Mouse (Mus musculus) neural tube, embryonic 13.5 days (tissue): ENCODE measurements around the gene 1700018B08Rik. TPM values are rescaled to one million over a fixed set of nuclear protein-coding genes. Genes with fewer than 3 reads are reported as not detected.

Source experiments
- ATAC-seq: fragments of 200-750 bp; cut with Nextera tagmentation; 2 replicates; pipeline ENCODE4 v1.8.0; 2017; ENCODE audit warnings: low read depth, mild to moderate bottlenecking, moderate TSS enrichment, moderate library complexity
- H3K27ac ChIP-seq: fragments of 300-500 bp; sonication (generic); replicated peaks from 2 replicates; pipeline ENCODE4 v1.5.1; 2015; ENCODE audit warnings: moderate library complexity, mild to moderate bottlenecking, inconsistent platforms
- H3K27me3 ChIP-seq: fragments of 300-500 bp; sonication (generic); 2 replicates; pipeline ENCODE4 v1.6.1; 2015; ENCODE audit warnings: mild to moderate bottlenecking, inconsistent platforms
- H3K36me3 ChIP-seq: fragments of 300-500 bp; sonication (generic); 2 replicates; pipeline ENCODE4 v1.6.1; 2015; ENCODE audit warnings: mild to moderate bottlenecking, inconsistent platforms
- H3K4me1 ChIP-seq: fragments of 300-500 bp; sonication (generic); replicated peaks from 2 replicates; pipeline ENCODE4 v1.6.1; 2015; ENCODE audit warnings: inconsistent platforms
- H3K4me2 ChIP-seq: fragments of 300-500 bp; sonication (generic); 2 replicates; pipeline ENCODE4 v1.6.1; 2015; ENCODE audit warnings: inconsistent platforms, mild to moderate bottlenecking, moderate library complexity
- H3K4me3 ChIP-seq: fragments of 300-500 bp; sonication (generic); 2 replicates; pipeline ENCODE4 v1.5.1; 2015; ENCODE audit warnings: mild to moderate bottlenecking, inconsistent platforms
- H3K9ac ChIP-seq: fragments of 300-500 bp; sonication (generic); 2 replicates; pipeline ENCODE4 v1.6.1; 2015; ENCODE audit warnings: moderate library complexity, mild to moderate bottlenecking, inconsistent platforms
- H3K9me3 ChIP-seq: fragments of 300-500 bp; sonication (generic); 2 replicates; pipeline ENCODE4 v1.6.1; 2016; ENCODE audit warnings: inconsistent platforms
- WGBS: fragments of 180-500 bp; shearing (Covaris S2); methylation state at CpG from one replicate; pipeline ENCODE4 v1.1.7; 2015; 5-methylcytosine and 5-hydroxymethylcytosine counted together
- polyA plus RNA-seq: library from polyadenylated mRNA; unstranded; fragments of >200 nt; fragmentation: Nextera tagmentation; extraction: Ambion mirVana; gene quantifications from 2 replicates; pipeline ENCODE4 v1.2.1, GENCODE M21; 2015

The 1700018B08Rik gene
- polyA plus RNA-seq, 1 experiment from 2014 or later: not detected

- Histone ChIP-seq H3K27me3 (no peaks in the 10 kb centered on the region), H3K4me1 (peaks cover 13% of the 10 kb centered on the region; the same call in 1 of the 2 replicates), H3K27ac (no peak overlapping the region), H3K9ac (no peak overlapping the region), H3K4me3 (no peak overlapping the region), H3K36me3 (peaks cover 45% of the 10 kb centered on the region), H3K4me2 (no peak overlapping the region), H3K9me3 (no peaks in the 10 kb centered on the region)
- no peak for ATAC-seq
- 94% methylated on average over 7 of the region's 7 CpGs for WGBS
Measured at GRCm38 (mm10) chr8:121560432-121561100, 16.4 kb upstream of the 1700018B08Rik start.

GRCm38 (mm10) chr8:121559801-121560200, 15.7 kb upstream of the 1700018B08Rik start:
- H3K4me3 ChIP-seq: no peak overlapping the region
- no peak overlapping the region for H3K9ac ChIP-seq
- peaks cover 5% of the 10 kb centered on the region; the same call in 1 of the 2 replicates for H3K4me1 ChIP-seq
- no peak for ATAC-seq
- H3K9me3 ChIP-seq: no peaks in the 10 kb centered on the region
- no peaks in the 10 kb centered on the region for H3K27me3 ChIP-seq
- peaks cover 46% of the 10 kb centered on the region for H3K36me3 ChIP-seq
- H3K27ac ChIP-seq: no peak overlapping the region
- WGBS: 94% methylated on average over 12 of the region's 12 CpGs
- no peak overlapping the region for H3K4me2 ChIP-seq

GRCm38 (mm10) chr8:121558538-121558937, 14.4 kb upstream of the 1700018B08Rik start:
- Histone ChIP-seq H3K4me2 (no peak overlapping the region), H3K9ac (no peak overlapping the region), H3K4me1 (0 out of 2 replicates have a peak, but pooled peaks cover 4% of the 10 kb centered on the region), H3K27me3 (no peaks in the 10 kb centered on the region), H3K4me3 (no peak overlapping the region), H3K9me3 (no peaks in the 10 kb centered on the region), H3K27ac (no peak overlapping the region), H3K36me3 (peaks cover 56% of the 10 kb centered on the region)
- no peak for ATAC-seq
- 91% methylated on average over 16 of the region's 16 CpGs for WGBS

- 89% methylated on average over 11 of the region's 11 CpGs for WGBS
- no peaks in the 10 kb centered on the region for H3K4me1 ChIP-seq
- no peaks in the 10 kb centered on the region for H3K9me3 ChIP-seq
- H3K4me3 ChIP-seq: no peak overlapping the region
- no peaks in the 10 kb centered on the region for H3K27me3 ChIP-seq
- no peak overlapping the region for H3K4me2 ChIP-seq
- H3K36me3 ChIP-seq: peaks cover 64% of the 10 kb centered on the region
- H3K9ac ChIP-seq: no peak overlapping the region
- ATAC-seq: no peak
- no peak overlapping the region for H3K27ac ChIP-seq
Measured at GRCm38 (mm10) chr8:121557746-121558145, 13.6 kb upstream of the 1700018B08Rik start.

GRCm38 (mm10) chr8:121553831-121554475, 9.8 kb upstream of the 1700018B08Rik start:
- ATAC-seq: no peak
- 94% methylated on average over 32 of the region's 32 CpGs for WGBS
- Histone ChIP-seq H3K27ac (no peak overlapping the region), H3K4me2 (no peak overlapping the region), H3K27me3 (no peaks in the 10 kb centered on the region), H3K9ac (no peak overlapping the region), H3K9me3 (no peaks in the 10 kb centered on the region), H3K4me1 (no peaks in the 10 kb centered on the region), H3K36me3 (peaks cover 83% of the 10 kb centered on the region), H3K4me3 (no peak overlapping the region)

GRCm38 (mm10) chr8:121552506-121552905, 8.4 kb upstream of the 1700018B08Rik start:
- no peaks in the 10 kb centered on the region for H3K9me3 ChIP-seq
- no peaks in the 10 kb centered on the region for H3K27me3 ChIP-seq
- H3K27ac ChIP-seq: no peak overlapping the region
- WGBS: 91% methylated on average over 9 of the region's 9 CpGs
- no peak overlapping the region for H3K4me2 ChIP-seq
- no peaks in the 10 kb centered on the region for H3K4me1 ChIP-seq
- peaks cover 69% of the 10 kb centered on the region for H3K36me3 ChIP-seq
- H3K4me3 ChIP-seq: no peak overlapping the region
- H3K9ac ChIP-seq: no peak overlapping the region
- no peak for ATAC-seq

GRCm38 (mm10) chr8:121551065-121551985, 7.2 kb upstream of the 1700018B08Rik start:
- Histone ChIP-seq H3K4me3 (no peak overlapping the region), H3K4me1 (no peaks in the 10 kb centered on the region), H3K36me3 (peaks cover 67% of the 10 kb centered on the region), H3K9ac (no peak overlapping the region), H3K27me3 (no peaks in the 10 kb centered on the region), H3K9me3 (no peaks in the 10 kb centered on the region), H3K4me2 (no peak overlapping the region), H3K27ac (no peak overlapping the region)
- WGBS: 62% methylated on average over 24 of the region's 24 CpGs
- ATAC-seq: no peak

- 91% methylated on average over 6 of the region's 6 CpGs for WGBS
- H3K36me3 ChIP-seq: peaks cover 58% of the 10 kb centered on the region
- H3K4me3 ChIP-seq: no peak overlapping the region
- H3K9me3 ChIP-seq: no peaks in the 10 kb centered on the region
- H3K27me3 ChIP-seq: peaks cover 2% of the 10 kb centered on the region; the same call in 1 of the 2 replicates
- H3K4me2 ChIP-seq: no peak overlapping the region
- no peak overlapping the region for H3K27ac ChIP-seq
- H3K9ac ChIP-seq: no peak overlapping the region
- ATAC-seq: no peak
- no peaks in the 10 kb centered on the region for H3K4me1 ChIP-seq
Measured at GRCm38 (mm10) chr8:121550056-121550455, 5.9 kb upstream of the 1700018B08Rik start.

GRCm38 (mm10) chr8:121547132-121547531, 3.0 kb upstream of the 1700018B08Rik start:
- peaks cover 28% of the 10 kb centered on the region for H3K36me3 ChIP-seq
- 0 out of 2 replicates have a peak, but pooled peaks cover 4% of the 10 kb centered on the region for H3K4me1 ChIP-seq
- 0 out of 2 replicates have a peak overlapping the region, but pooled peaks have one; percentile 26 for H3K9ac ChIP-seq
- WGBS: 9% methylated on average over 7 of the region's 7 CpGs
- no peaks in the 10 kb centered on the region for H3K9me3 ChIP-seq
- no peak overlapping the region for H3K27ac ChIP-seq
- H3K27me3 ChIP-seq: peaks cover 8% of the 10 kb centered on the region; the same call in 1 of the 2 replicates
- no peak overlapping the region for H3K4me3 ChIP-seq
- no peak overlapping the region for H3K4me2 ChIP-seq
- ATAC-seq: peak; percentile 57; the same call in 1 of the 2 replicates

GRCm38 (mm10) chr8:121544936-121545335, 816 bp upstream of the 1700018B08Rik start:
- Histone ChIP-seq H3K36me3 (peaks cover 6% of the 10 kb centered on the region; the same call in 1 of the 2 replicates), H3K4me1 (0 out of 2 replicates have a peak, but pooled peaks cover 4% of the 10 kb centered on the region), H3K4me2 (no peak overlapping the region), H3K27ac (no peak overlapping the region), H3K4me3 (no peak overlapping the region), H3K9ac (no peak overlapping the region; the same call in 1 of the 2 replicates), H3K27me3 (peaks cover 8% of the 10 kb centered on the region; the same call in 1 of the 2 replicates), H3K9me3 (peaks cover 7% of the 10 kb centered on the region; the same call in 1 of the 2 replicates)
- 78% methylated on average over 11 of the region's 11 CpGs for WGBS
- ATAC-seq: no peak

GRCm38 (mm10) chr8:121542901-121543300, 1.2 kb downstream of the 1700018B08Rik start:
- ATAC-seq: no peak
- H3K36me3 ChIP-seq: no peaks in the 10 kb centered on the region
- H3K4me1 ChIP-seq: 0 out of 2 replicates have a peak, but pooled peaks cover 4% of the 10 kb centered on the region
- no peak overlapping the region for H3K4me3 ChIP-seq
- H3K4me2 ChIP-seq: no peak overlapping the region
- H3K9ac ChIP-seq: no peak overlapping the region
- H3K27ac ChIP-seq: no peak overlapping the region
- 70% methylated on average over 13 of the region's 13 CpGs for WGBS
- H3K27me3 ChIP-seq: peaks cover 8% of the 10 kb centered on the region; the same call in 1 of the 2 replicates
- H3K9me3 ChIP-seq: peaks cover 7% of the 10 kb centered on the region; the same call in 1 of the 2 replicates
